Mouse (Mus musculus) CH12.LX (cell line): ENCODE measurements around the gene Erbin. TPM values are rescaled to one million over a fixed set of nuclear protein-coding genes. Genes with fewer than 3 reads are reported as not detected.

ENCODE experiments used
- DNase-seq: peaks from one replicate; pipeline ENCODE4 v3.0.0-alpha.2; 2013; ENCODE audit errors: extremely low read depth
- H3K27ac ChIP-seq: 2 replicates; pipeline ENCODE4 v1.5.1; 2012; ENCODE audit warnings: low read depth, mild to moderate bottlenecking, control low read depth, moderate library complexity; ENCODE audit not compliant: insufficient read depth
- H3K27me3 ChIP-seq: replicated peaks from 2 replicates; pipeline ENCODE3; 2012; ENCODE audit warnings: inconsistent platforms
- H3K36me3 ChIP-seq, 2 experiments: replicated peaks in 1 of 2; 2 replicates each; pipeline versions ENCODE3 to v1.6.1; 2012; ENCODE audit warnings: inconsistent platforms in 1 of 2, low read length in 1 of 2, mild to moderate bottlenecking in 1 of 2, mixed read lengths in 1 of 2, moderate library complexity in 1 of 2; ENCODE audit not compliant: control insufficient read depth in 1 of 2, insufficient read depth in 1 of 2
- H3K4me1 ChIP-seq, 2 experiments: 2 replicates each; pipeline ENCODE4 v1.6.1; 2012; ENCODE audit warnings: inconsistent platforms in 1 of 2, moderate library complexity in 1 of 2; ENCODE audit not compliant: insufficient read depth in 2 of 2, control insufficient read depth in 1 of 2
- H3K4me2 ChIP-seq: 2 replicates; pipeline ENCODE4 v1.6.1; 2012; ENCODE audit warnings: low read depth, mild to moderate bottlenecking, control low read depth; ENCODE audit not compliant: poor library complexity, insufficient read depth, severe bottlenecking
- H3K4me3 ChIP-seq, 3 experiments: fragments of 150-350 bp in 1 of 3; sonication (generic) in 1 of 3; replicated peaks in 1 of 3; 2 replicates each; pipeline versions ENCODE3 to v1.5.1; 2011 to 2012; ENCODE audit warnings: low read depth in 2 of 3, low read length in 2 of 3, mild to moderate bottlenecking in 2 of 3, moderate library complexity in 2 of 3, control low read depth in 1 of 3, improper control_type of control experiment in 1 of 3, inconsistent platforms in 1 of 3, mixed read lengths in 1 of 3; ENCODE audit not compliant: poor library complexity in 1 of 3
- H3K79me2 ChIP-seq: replicated peaks from 2 replicates; pipeline ENCODE4 v1.6.1; 2012; ENCODE audit warnings: mild to moderate bottlenecking, moderate library complexity; ENCODE audit not compliant: control insufficient read depth, poor library complexity, insufficient read depth, severe bottlenecking; ENCODE audit errors: extremely low read depth
- H3K9ac ChIP-seq: 2 replicates; pipeline ENCODE4 v1.6.1; 2012; ENCODE audit warnings: low read depth, mild to moderate bottlenecking, control low read depth, moderate library complexity; ENCODE audit not compliant: insufficient read depth
- H3K9me3 ChIP-seq: replicated peaks from 2 replicates; pipeline ENCODE3; 2012; ENCODE audit warnings: low read length, inconsistent platforms, mixed read lengths
- CHD2 ChIP-seq: IDR thresholded peaks from 2 replicates; pipeline ENCODE4 v1.6.1; 2011; ENCODE audit warnings: low read length, improper control_type of control experiment
- E2F4 ChIP-seq: IDR thresholded peaks from 2 replicates; pipeline ENCODE4 v1.6.1; 2011; ENCODE audit warnings: low read depth, low read length, improper control_type of control experiment; ENCODE audit not compliant: insufficient replicate concordance
- ELF1 ChIP-seq: IDR thresholded peaks from 2 replicates; pipeline ENCODE4 v1.6.1; 2014; ENCODE audit warnings: low read depth, mild to moderate bottlenecking, inconsistent platforms, low read length, improper control_type of control experiment
- GABPA ChIP-seq: IDR thresholded peaks from 2 replicates; pipeline ENCODE4 v1.6.1; 2012; ENCODE audit warnings: low read depth, low read length, improper control_type of control experiment, inconsistent platforms; ENCODE audit not compliant: insufficient replicate concordance
- HCFC1 ChIP-seq: IDR thresholded peaks from 2 replicates; pipeline ENCODE4 v1.6.1; 2012; ENCODE audit warnings: low read depth, mild to moderate bottlenecking, inconsistent platforms, low read length, improper control_type of control experiment
- MAX ChIP-seq: IDR thresholded peaks from 2 replicates; pipeline ENCODE4 v1.6.1; 2011; ENCODE audit warnings: low read length, improper control_type of control experiment
- NRF1 ChIP-seq: IDR thresholded peaks from 2 replicates; pipeline ENCODE4 v1.6.1; 2014; ENCODE audit warnings: low read depth, mild to moderate bottlenecking, inconsistent platforms, low read length, improper control_type of control experiment, moderate library complexity
- POLR2A ChIP-seq: IDR thresholded peaks from 2 replicates; pipeline ENCODE4 v1.6.1; 2011; ENCODE audit warnings: low read depth, mild to moderate bottlenecking, improper control_type of control experiment, low read length
- TCF12 ChIP-seq: IDR thresholded peaks from 2 replicates; pipeline ENCODE4 v1.6.1; 2014; ENCODE audit warnings: low read depth, mild to moderate bottlenecking, inconsistent platforms, low read length, improper control_type of control experiment
- UBTF ChIP-seq: IDR thresholded peaks from 2 replicates; pipeline ENCODE4 v1.6.1; 2012; ENCODE audit warnings: low read depth, mild to moderate bottlenecking, inconsistent platforms, low read length, improper control_type of control experiment, moderate library complexity
- USF1 ChIP-seq: IDR thresholded peaks from 2 replicates; pipeline ENCODE4 v1.6.1; 2014; ENCODE audit warnings: low read depth, mild to moderate bottlenecking, inconsistent platforms, low read length, improper control_type of control experiment
- USF2 ChIP-seq: conservative IDR thresholded peaks from 2 replicates; pipeline ENCODE4 v1.6.1; 2011; ENCODE audit warnings: low read depth, low read length, improper control_type of control experiment
- ZMIZ1 ChIP-seq: IDR thresholded peaks from 2 replicates; pipeline ENCODE4 v1.6.1; 2012; ENCODE audit warnings: low read depth, mild to moderate bottlenecking, inconsistent platforms, low read length, improper control_type of control experiment
- ZNF384 ChIP-seq: IDR thresholded peaks from 2 replicates; pipeline ENCODE4 v1.6.1; 2012; ENCODE audit warnings: low read depth, low read length, improper control_type of control experiment, inconsistent platforms
- dilution Hi-C: fragments of 300-500 bp; cut with MboI; formaldehyde crosslinking; loops from 2 replicates; pipeline ENCODE4 v1.14.3; 2020; ENCODE audit warnings: low sequenced_read_pairs; ENCODE audit not compliant: extremely low pct_unique_long_range_greater_than_20kb, extremely low pct_ligation_motif_present
- in situ Hi-C: fragments of 300-500 bp; cut with MboI; formaldehyde crosslinking; loops from 3 replicates; pipeline ENCODE4 v1.14.3; 2019; ENCODE audit warnings: low sequenced_read_pairs, low pct_ligation_motif_present, low pct_unique_long_range_greater_than_20kb, mixed read lengths
- polyA plus RNA-seq: library from polyadenylated mRNA; unstranded; fragments of >175 nt; gene quantifications from 2 replicates; pipeline ENCODE4 v1.2.1, GENCODE M21; 2012; ENCODE audit warnings: low read depth; ENCODE audit not compliant: insufficient read length
- total RNA-seq, 2 experiments: library from RNA; depleted of rRNA; stranded (reverse); fragments of 300-350 nt in 1 of 2; fragments of >200 nt in 1 of 2; gene quantifications; 2 replicates each; pipeline ENCODE4 v1.2.3; 2012 to 2014

Gene Erbin
- total and polyA plus RNA-seq, 3 experiments = 26.2 to 45.8 (median 30.9) TPM

DNA sequence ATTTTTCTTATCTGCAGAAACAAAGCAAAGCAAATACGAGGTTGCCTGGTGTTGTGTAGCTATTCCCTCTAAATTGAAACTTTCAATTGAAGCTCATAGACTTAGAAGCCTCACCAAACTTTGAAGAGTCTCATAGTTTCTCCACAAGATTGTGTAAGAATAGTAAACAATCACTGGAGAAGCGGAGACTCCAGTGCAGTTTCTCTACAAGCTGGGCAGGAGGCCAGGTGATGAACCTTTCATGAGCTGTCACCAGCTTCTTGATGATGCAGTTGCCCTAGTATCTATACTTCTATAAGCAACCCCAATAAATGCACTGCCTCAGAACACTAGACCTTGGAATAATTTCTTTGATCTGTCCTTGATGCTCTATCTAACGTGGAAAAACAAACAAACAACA is 49.5 kb downstream of the Erbin start (continued):
- TF ChIP-seq USF2 = no peak
- TF ChIP-seq ZMIZ1 = no peak
- no peak for TF ChIP-seq MAX
- no peak for TF ChIP-seq NRF1
- no peak for TF ChIP-seq CHD2

DNA sequence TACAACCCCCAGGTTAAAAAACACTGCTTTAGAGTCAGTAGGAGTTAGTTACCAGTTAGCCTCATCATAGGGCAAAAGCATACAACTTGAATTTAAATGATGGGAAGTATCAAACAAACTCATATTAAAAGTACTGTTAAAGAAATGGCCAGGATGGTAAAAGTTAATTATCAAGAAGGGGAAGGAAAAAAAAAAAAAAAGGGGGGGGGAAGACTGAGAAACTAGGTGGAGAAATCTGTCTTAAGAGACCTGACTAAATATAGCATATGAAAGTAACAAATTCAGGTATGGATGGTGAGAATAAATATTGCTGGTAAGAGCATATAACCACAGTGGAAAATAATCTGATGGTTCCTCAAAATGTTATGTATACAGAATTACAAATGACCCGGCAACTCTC is 50.2 kb downstream of the Erbin start:
- Histone ChIP-seq H3K4me1 (peaks cover 3 to 32% of the 10 kb centered on the region in 2 experiments; a peak in 1 of 4 replicates), H3K4me2 (no peak overlapping the region), H3K27ac (no peak overlapping the region), H3K27me3 (no peaks in the 10 kb centered on the region), H3K9ac (no peak overlapping the region), H3K79me2 (peaks cover 3% of the 10 kb centered on the region; the same call in 1 of the 2 replicates), H3K36me3 (peaks cover 4 to 19% of the 10 kb centered on the region in 2 experiments), H3K4me3 (no peak overlapping the region), H3K9me3 (no peaks in the 10 kb centered on the region)
- TF ChIP-seq USF1 (no peak), ZNF384 (peak; percentile 43; the same call in 1 of the 2 replicates)
- DNase-seq = no peak
- in situ Hi-C loops = no loop called here
- dilution Hi-C loops = no loop called here

GRCm38 (mm10) chr13:103868875-103869274 is 51.4 kb downstream of the Erbin start:
- Histone ChIP-seq H3K36me3 (peaks cover 8 to 25% of the 10 kb centered on the region in 2 experiments), H3K4me1 (peaks cover 3 to 29% of the 10 kb centered on the region in 2 experiments; a peak in 1 of 4 replicates), H3K27ac (no peak overlapping the region), H3K4me3 (no peak overlapping the region), H3K9me3 (no peaks in the 10 kb centered on the region), H3K79me2 (peaks cover 3% of the 10 kb centered on the region; the same call in 1 of the 2 replicates), H3K4me2 (no peak overlapping the region), H3K9ac (no peak overlapping the region), H3K27me3 (no peaks in the 10 kb centered on the region)
- TF ChIP-seq E2F4 (no peak), HCFC1 (no peak), POLR2A (no peak), MAX (no peak), GABPA (no peak), TCF12 (no peak), ELF1 (no peak), UBTF (no peak)
- no peak for DNase-seq
- dilution Hi-C loops (no loop called here), in situ Hi-C loops (no loop called here)
